Mouse (Mus musculus): Measurements from ENCODE around the gene Spryd7.

- TF ChIP-seq CTCF (IDR thresholded peaks at IDR 0.05; ENCODE audit: borderline replicate concordance, insufficient read depth, low read depth, low read length) (no peak), POLR2A (IDR thresholded peaks at IDR 0.05; ENCODE audit: borderline replicate concordance, insufficient read depth, low read length) (no peak)
Observed at GRCm38 (mm10) chr14:61493511-61494135, 63.1 kb downstream of the Spryd7 start.
